Mouse (Mus musculus): Measurements from ENCODE around the gene Clec2g. TPM values are rescaled to one million over a fixed set of nuclear protein-coding genes. Genes with fewer than 3 reads are reported as not detected.
"Not testable (repeated sequence)": the region's sequence is repeated elsewhere in the genome, so short reads cannot be mapped to it uniquely, and the experiment has no call there.

Gene Clec2g
- polyA plus RNA-seq, 1 experiment: not detected

DNA sequence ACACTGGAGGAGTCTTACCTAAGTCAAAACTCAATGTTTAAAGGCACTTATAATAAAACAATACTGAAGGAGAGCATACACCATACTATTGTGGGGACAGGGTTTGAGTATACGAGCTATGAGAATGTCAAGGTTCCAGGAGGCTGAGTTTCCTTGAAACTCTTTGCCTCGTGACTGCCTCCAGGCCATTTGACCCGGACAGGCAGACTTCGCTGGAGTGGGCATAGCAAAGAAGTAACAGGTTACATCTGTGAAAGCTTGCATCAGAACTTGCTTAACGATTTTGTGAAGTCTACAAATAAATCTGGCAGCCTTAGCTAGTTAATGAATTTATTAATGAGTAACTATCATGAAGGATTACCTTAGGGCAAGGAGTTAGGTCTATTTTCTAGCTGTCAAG, 60.6 kb downstream of the Clec2g start:
- H3K36me3 ChIP-seq (ENCODE audit: control insufficient read depth, insufficient read depth, low read length): no peaks in the 10 kb centered on the region
- no peak overlapping the region for H3K4me3 ChIP-seq (ENCODE audit: control insufficient read depth, low read depth, low read length)
- TF ChIP-seq POLR2A (IDR thresholded peaks at IDR 0.05; ENCODE audit: control insufficient read depth, low read depth, low read length) (no peak), CTCF (IDR thresholded peaks at IDR 0.05; ENCODE audit: control insufficient read depth, insufficient read depth, insufficient replicate concordance, low read depth, low read length) (no peak)
- H3K27ac ChIP-seq (ENCODE audit: control insufficient read depth, insufficient read depth, low read depth, low read length): no peak overlapping the region
- H3K27me3 ChIP-seq (ENCODE audit: control insufficient read depth, insufficient read depth, low read length): no peaks in the 10 kb centered on the region
- no peaks in the 10 kb centered on the region for H3K4me1 ChIP-seq (ENCODE audit: control insufficient read depth, insufficient read depth, low read length)

- Histone ChIP-seq H3K4me3 (ENCODE audit: control insufficient read depth, low read depth, low read length) (no peak overlapping the region), H3K27ac (ENCODE audit: control insufficient read depth, insufficient read depth, low read depth, low read length) (no peak overlapping the region), H3K36me3 (ENCODE audit: control insufficient read depth, insufficient read depth, low read length) (no peaks in the 10 kb centered on the region), H3K27me3 (ENCODE audit: control insufficient read depth, insufficient read depth, low read length) (no peaks in the 10 kb centered on the region), H3K4me1 (ENCODE audit: control insufficient read depth, insufficient read depth, low read length) (no peaks in the 10 kb centered on the region)
- no peak for TF ChIP-seq CTCF (IDR thresholded peaks at IDR 0.05; ENCODE audit: control insufficient read depth, insufficient read depth, insufficient replicate concordance, low read depth, low read length)
- TF ChIP-seq POLR2A (IDR thresholded peaks at IDR 0.05; ENCODE audit: control insufficient read depth, low read depth, low read length): no peak
These were observed 61.3 kb downstream of the Clec2g start for GRCm38 (mm10) chr6:128995250-128996053.

DNA sequence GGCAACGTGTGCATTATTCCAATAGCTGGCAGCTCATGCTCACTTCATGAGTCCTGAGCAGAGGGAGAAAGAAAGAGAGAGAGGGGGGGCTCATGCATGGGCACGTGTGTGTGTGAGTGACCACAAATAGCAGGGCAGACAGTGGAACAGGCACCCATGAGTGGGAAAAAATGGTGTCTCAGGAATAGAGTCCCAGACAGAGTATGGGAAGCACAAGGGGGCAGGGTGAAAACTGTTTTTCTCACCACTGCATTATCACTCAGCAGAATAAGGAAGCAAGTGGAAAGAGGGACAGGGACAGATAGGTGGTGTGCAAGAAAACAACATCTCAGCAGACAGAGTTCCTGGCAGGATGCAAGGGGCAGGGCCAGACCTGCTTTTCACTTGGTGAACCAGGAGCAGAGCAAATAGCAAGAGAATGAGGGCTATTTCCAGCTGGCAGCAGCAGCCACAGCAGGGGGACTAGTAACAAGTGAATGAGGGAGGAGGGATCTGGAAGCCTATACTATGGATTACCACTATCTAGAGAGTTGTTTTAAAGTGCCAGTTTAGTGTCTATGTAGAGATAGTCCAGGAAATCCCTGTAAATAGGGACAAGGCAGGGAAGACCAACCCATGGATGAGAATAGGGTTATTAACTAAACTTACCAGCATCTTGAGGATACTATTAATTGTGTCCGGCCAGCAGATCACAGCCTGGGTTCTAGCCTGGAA, 62.0 kb downstream of the Clec2g start:
- TF ChIP-seq CTCF (IDR thresholded peaks at IDR 0.05; ENCODE audit: control insufficient read depth, insufficient read depth, insufficient replicate concordance, low read depth, low read length) (no peak), POLR2A (IDR thresholded peaks at IDR 0.05; ENCODE audit: control insufficient read depth, low read depth, low read length) (no peak)
- no peak overlapping the region for H3K4me3 ChIP-seq (ENCODE audit: control insufficient read depth, low read depth, low read length)
- no peaks in the 10 kb centered on the region for H3K27me3 ChIP-seq (ENCODE audit: control insufficient read depth, insufficient read depth, low read length)
- H3K27ac ChIP-seq (ENCODE audit: control insufficient read depth, insufficient read depth, low read depth, low read length): no peak overlapping the region
- no peaks in the 10 kb centered on the region for H3K4me1 ChIP-seq (ENCODE audit: control insufficient read depth, insufficient read depth, low read length)
- no peaks in the 10 kb centered on the region for H3K36me3 ChIP-seq (ENCODE audit: control insufficient read depth, insufficient read depth, low read length)

DNA sequence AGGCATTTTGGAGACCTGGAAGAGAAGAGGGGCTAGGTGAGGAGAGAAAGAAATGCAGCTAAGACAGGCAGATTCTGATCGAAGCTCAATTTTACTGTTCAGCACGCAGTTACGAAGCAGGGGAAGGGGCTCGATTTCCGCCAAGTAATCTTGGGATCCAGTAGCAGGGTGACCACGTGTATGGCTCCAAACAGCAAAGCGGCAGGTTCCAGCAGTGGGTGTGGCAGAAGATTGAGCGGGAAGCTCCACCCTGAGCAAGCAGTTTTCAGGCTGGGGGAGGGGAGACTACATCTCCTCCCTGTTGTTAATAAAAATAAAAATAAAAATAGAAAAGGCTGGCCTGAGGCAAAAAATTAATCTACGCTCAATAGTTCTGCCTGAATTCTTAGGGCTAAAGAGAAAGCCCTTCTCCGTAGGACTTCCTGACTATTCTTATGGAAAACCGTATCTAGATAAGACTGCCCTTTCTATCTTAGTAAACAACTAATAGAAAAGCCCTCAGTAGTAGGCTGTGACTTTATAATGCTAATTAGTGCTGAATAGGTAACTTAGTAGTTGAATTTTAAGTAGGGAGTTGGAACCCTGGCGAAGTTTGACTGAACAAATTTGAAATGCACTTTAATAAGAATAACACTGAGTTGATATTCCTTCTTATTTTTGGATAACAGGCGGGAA, 62.7 kb downstream of the Clec2g start:
- Histone ChIP-seq H3K27ac (ENCODE audit: control insufficient read depth, insufficient read depth, low read depth, low read length) (no peak overlapping the region), H3K27me3 (ENCODE audit: control insufficient read depth, insufficient read depth, low read length) (no peaks in the 10 kb centered on the region), H3K4me1 (ENCODE audit: control insufficient read depth, insufficient read depth, low read length) (no peaks in the 10 kb centered on the region), H3K4me3 (ENCODE audit: control insufficient read depth, low read depth, low read length) (no peak overlapping the region), H3K36me3 (ENCODE audit: control insufficient read depth, insufficient read depth, low read length) (no peaks in the 10 kb centered on the region)
- TF ChIP-seq CTCF (IDR thresholded peaks at IDR 0.05; ENCODE audit: control insufficient read depth, insufficient read depth, insufficient replicate concordance, low read depth, low read length): no peak
- no peak for TF ChIP-seq POLR2A (IDR thresholded peaks at IDR 0.05; ENCODE audit: control insufficient read depth, low read depth, low read length)

GRCm38 (mm10) chr6:129001392-129001791, 67.2 kb downstream of the Clec2g start:
- H3K4me3 ChIP-seq (ENCODE audit: control insufficient read depth, low read depth, low read length): no peak overlapping the region
- H3K36me3 ChIP-seq (ENCODE audit: control insufficient read depth, insufficient read depth, low read length): no peaks in the 10 kb centered on the region
- H3K27ac ChIP-seq (ENCODE audit: control insufficient read depth, insufficient read depth, low read depth, low read length): no peak overlapping the region
- no peaks in the 10 kb centered on the region for H3K27me3 ChIP-seq (ENCODE audit: control insufficient read depth, insufficient read depth, low read length)
- TF ChIP-seq CTCF (IDR thresholded peaks at IDR 0.05; ENCODE audit: control insufficient read depth, insufficient read depth, insufficient replicate concordance, low read depth, low read length) (no peak), POLR2A (IDR thresholded peaks at IDR 0.05; ENCODE audit: control insufficient read depth, low read depth, low read length) (no peak)
- H3K4me1 ChIP-seq (ENCODE audit: control insufficient read depth, insufficient read depth, low read length): no peaks in the 10 kb centered on the region

DNA sequence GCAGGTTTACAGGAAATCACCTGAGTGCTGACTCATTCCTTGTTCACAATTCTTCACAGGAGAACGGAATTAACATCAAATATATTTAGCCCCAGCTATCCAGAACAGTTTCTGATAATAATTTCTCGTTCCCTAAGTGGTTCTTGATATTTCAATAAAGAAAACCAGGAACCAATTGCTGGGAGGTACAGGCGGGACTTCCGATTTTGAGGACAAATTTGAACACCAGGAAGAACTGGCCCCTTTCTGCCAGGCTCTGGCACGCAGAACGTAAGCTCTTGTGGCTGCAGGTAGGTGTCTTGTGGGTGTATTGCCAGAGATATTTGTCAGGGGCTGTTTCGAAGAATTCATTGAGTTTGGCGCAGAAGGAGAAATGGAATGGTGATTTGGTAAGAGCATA, 74.4 kb downstream of the Clec2g start:
- TF ChIP-seq CTCF (IDR thresholded peaks at IDR 0.05; ENCODE audit: control insufficient read depth, insufficient read depth, insufficient replicate concordance, low read depth, low read length) (no peak), POLR2A (IDR thresholded peaks at IDR 0.05; ENCODE audit: control insufficient read depth, low read depth, low read length) (no peak)
- H3K4me3 ChIP-seq (ENCODE audit: control insufficient read depth, low read depth, low read length): no peak overlapping the region
- no peaks in the 10 kb centered on the region for H3K4me1 ChIP-seq (ENCODE audit: control insufficient read depth, insufficient read depth, low read length)
- H3K27me3 ChIP-seq (ENCODE audit: control insufficient read depth, insufficient read depth, low read length): no peaks in the 10 kb centered on the region
- H3K36me3 ChIP-seq (ENCODE audit: control insufficient read depth, insufficient read depth, low read length): no peaks in the 10 kb centered on the region
- H3K27ac ChIP-seq (ENCODE audit: control insufficient read depth, insufficient read depth, low read depth, low read length): no peak overlapping the region

DNA sequence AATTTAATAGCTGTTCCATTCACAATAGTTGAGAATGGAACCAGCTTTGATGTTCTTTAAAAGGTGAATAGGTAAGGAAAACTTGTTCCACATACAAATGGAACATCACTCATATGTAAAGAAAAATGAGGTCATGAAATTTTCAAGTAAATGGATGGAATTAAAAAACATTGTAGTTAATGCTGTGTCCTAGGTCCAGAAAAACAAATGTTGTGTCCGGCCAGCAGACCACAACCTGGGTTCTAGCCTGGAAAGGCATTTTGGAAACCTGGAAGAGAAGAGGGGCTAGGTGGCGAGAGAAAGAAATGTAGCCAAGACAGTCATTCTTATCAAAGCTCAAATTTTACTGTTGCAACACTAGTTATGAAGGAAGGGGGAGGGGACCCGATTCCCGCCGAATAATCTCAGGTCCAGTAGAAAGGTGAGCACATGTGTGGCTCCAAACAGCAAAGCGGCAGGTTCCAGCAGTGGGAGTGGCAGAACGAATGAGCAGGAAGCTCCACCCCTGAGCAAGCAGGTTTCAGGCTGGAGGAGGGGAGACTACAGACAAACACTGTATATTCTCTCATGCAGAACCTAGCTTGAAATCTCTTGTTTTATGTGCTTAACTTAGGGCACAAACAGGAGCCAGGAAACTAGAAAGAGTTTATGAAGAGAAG, 75.8 kb downstream of the Clec2g start:
- H3K27ac ChIP-seq (ENCODE audit: control insufficient read depth, insufficient read depth, low read depth, low read length); H3K27me3 ChIP-seq (ENCODE audit: control insufficient read depth, insufficient read depth, low read length); H3K4me3 ChIP-seq (ENCODE audit: control insufficient read depth, low read depth, low read length); H3K4me1 ChIP-seq (ENCODE audit: control insufficient read depth, insufficient read depth, low read length); H3K36me3 ChIP-seq (ENCODE audit: control insufficient read depth, insufficient read depth, low read length): not testable (repeated sequence)

All from testis, adult 2 months (tissue).